In genomic region chr9:43284284-43284683, GRCm38 (mm10) we compare ENCODE assay signal across 8 mouse cellular contexts. TPM values are rescaled to one million over a fixed set of nuclear protein-coding genes. Genes with fewer than 3 reads are reported as not detected.
DNase-seq lines count a peak whose midpoint lies in the region; ATAC-seq lines count a peak whose summit lies in the region.

No protein-coding gene starts in this region.

- DNase-seq in 3134 (ENCODE audit: extremely low read depth, insufficient read length, low spot score): peak; percentile 62
- DNase-seq in adrenal gland, postnatal 4 days (ENCODE audit: low spot score in 2 of 2): peak; percentile 56 to 58
- peak; percentile 91 for DNase-seq in embryonic facial prominence, embryonic 14.5 days (ENCODE audit: low spot score)
- DNase-seq in heart, adult 9 months (ENCODE audit: low spot score in 2 of 2): peak; percentile 71 to 82
- DNase-seq in spleen, postnatal 4 days (ENCODE audit: low spot score in 2 of 2): peak; percentile 65 to 85

- no peaks in the 10 kb centered on the region for H3K36me3 ChIP-seq in embryonic facial prominence, embryonic 14.5 days (ENCODE audit: control insufficient read depth, insufficient read depth, low read length)
- no peaks in the 10 kb centered on the region for H3K36me3 ChIP-seq in kidney, embryonic 14.5 days (ENCODE audit: control insufficient read depth, insufficient read depth, low read length)
- no peaks in the 10 kb centered on the region for H3K36me3 ChIP-seq in limb, embryonic 15.5 days

- no peaks in the 10 kb centered on the region for H3K9me3 ChIP-seq in embryonic facial prominence, embryonic 14.5 days (ENCODE audit: control insufficient read depth, low read length)
- H3K9me3 ChIP-seq in kidney, embryonic 14.5 days (ENCODE audit: control insufficient read depth, low read length): no peaks in the 10 kb centered on the region
- no peaks in the 10 kb centered on the region for H3K9me3 ChIP-seq in limb, embryonic 15.5 days

- no peaks in the 10 kb centered on the region for H3K27me3 ChIP-seq in embryonic facial prominence, embryonic 14.5 days (replicated peaks; ENCODE audit: control insufficient read depth, insufficient read depth, low read length)
- H3K27me3 ChIP-seq in kidney, embryonic 14.5 days (ENCODE audit: control insufficient read depth, insufficient read depth, low read length): no peaks in the 10 kb centered on the region
- H3K27me3 ChIP-seq in limb, embryonic 15.5 days: no peaks in the 10 kb centered on the region

- WGBS in embryonic facial prominence, embryonic 14.5 days: 5% methylated on average over 6 of the region's 6 CpGs
- WGBS in kidney, embryonic 14.5 days: 5% methylated on average over 6 of the region's 6 CpGs
- WGBS in limb, embryonic 15.5 days: 4% methylated on average over 6 of the region's 6 CpGs

- no peak overlapping the region for H3K4me2 ChIP-seq in embryonic facial prominence, embryonic 14.5 days (ENCODE audit: low read depth, low read length)
- no peak overlapping the region for H3K4me2 ChIP-seq in kidney, embryonic 14.5 days (replicated peaks; ENCODE audit: low read depth, low read length)
- no peak overlapping the region for H3K4me2 ChIP-seq in limb, embryonic 15.5 days

- H3K27ac ChIP-seq in embryonic facial prominence, embryonic 14.5 days (replicated peaks; ENCODE audit: low read depth, low read length): no peak overlapping the region
- no peak overlapping the region for H3K27ac ChIP-seq in kidney, embryonic 14.5 days (ENCODE audit: low read depth, low read length)
- no peak overlapping the region for H3K27ac ChIP-seq in limb, embryonic 15.5 days

- H3K9ac ChIP-seq in embryonic facial prominence, embryonic 14.5 days (ENCODE audit: low read depth, low read length): 0 out of 2 replicates have a peak overlapping the region, but pooled peaks have one; percentile 32
- peak overlapping the region; percentile 29; the same call in 1 of the 2 replicates for H3K9ac ChIP-seq in kidney, embryonic 14.5 days (ENCODE audit: low read depth, low read length)
- no peak overlapping the region for H3K9ac ChIP-seq in limb, embryonic 15.5 days

- ATAC-seq in embryonic facial prominence, embryonic 14.5 days (ENCODE audit: low read depth): peak; percentile 92
- peak; percentile 86 for ATAC-seq in kidney, embryonic 14.5 days (ENCODE audit: low FRiP score, low TSS enrichment)
- ATAC-seq in limb, embryonic 15.5 days (ENCODE audit: insufficient number of reproducible peaks, low FRiP score, low TSS enrichment, low read depth): peak; percentile 87
- peak; percentile 64 for ATAC-seq in monocyte, adult 5-6 weeks (replicated peaks; ENCODE audit: insufficient number of reproducible peaks, low FRiP score, low TSS enrichment, poor library complexity, severe bottlenecking)

- no peak overlapping the region for H3K4me3 ChIP-seq in embryonic facial prominence, embryonic 14.5 days (ENCODE audit: low read depth, low read length)
- H3K4me3 ChIP-seq in kidney, embryonic 14.5 days (ENCODE audit: low read length): no peak overlapping the region
- no peak overlapping the region for H3K4me3 ChIP-seq in limb, embryonic 15.5 days

- no peaks in the 10 kb centered on the region for H3K4me1 ChIP-seq in embryonic facial prominence, embryonic 14.5 days (ENCODE audit: control insufficient read depth, insufficient read depth, low read length)
- no peaks in the 10 kb centered on the region; the same call in 1 of the 2 replicates for H3K4me1 ChIP-seq in kidney, embryonic 14.5 days (ENCODE audit: control insufficient read depth, insufficient read depth, low read length)
- H3K4me1 ChIP-seq in limb, embryonic 15.5 days: peaks cover 20% of the 10 kb centered on the region

RNA-seq across cellular contexts. Expression of gene Trim29, which starts 26.4 kb away (rescaled TPM):
- under 1 TPM in 1 of 2 experiments, not detected in 1; 0.25 TPM for total RNA-seq in adrenal gland, postnatal 4 days (2021)
- 37.1 and 43.5 TPM in 2 replicates for polyA plus RNA-seq in embryonic facial prominence, embryonic 14.5 days (2014; fragmentation: Nextera tagmentation; extraction: Ambion mirVana)
- 0.31 and 0.50 TPM in 2 replicates for polyA plus RNA-seq in kidney, embryonic 14.5 days (2014; fragmentation: Nextera tagmentation; extraction: Ambion mirVana)
- 177 and 186 TPM in 2 replicates for polyA plus RNA-seq in limb, embryonic 15.5 days (2015; fragmentation: Nextera tagmentation; extraction: Ambion mirVana)
- total RNA-seq in monocyte, adult 5-6 weeks (2017): not detected in 3 replicates

RNA-seq across cellular contexts. Expression of gene Oaf, which starts 44.6 kb away (rescaled TPM):
- 10 to 100 TPM; 31.6 to 32.2 TPM for total RNA-seq in adrenal gland, postnatal 4 days (2021)
- 118 and 123 TPM in 2 replicates for polyA plus RNA-seq in embryonic facial prominence, embryonic 14.5 days (2014; fragmentation: Nextera tagmentation; extraction: Ambion mirVana)
- 88.5 and 88.9 TPM in 2 replicates for polyA plus RNA-seq in kidney, embryonic 14.5 days (2014; fragmentation: Nextera tagmentation; extraction: Ambion mirVana)
- polyA plus RNA-seq in limb, embryonic 15.5 days (2015; fragmentation: Nextera tagmentation; extraction: Ambion mirVana): 78.4 and 102 TPM in 2 replicates
- total RNA-seq in monocyte, adult 5-6 weeks (2017): 0.10 to 0.43 TPM in 2 of 3 replicates, not detected in the other

Comparison
In these comparisons a context has a peak if more than half of its experiments do, and no peak if none do; other contexts are left out.
1. RNA of gene Trim29, which starts 26.4 kb away (polyA plus RNA-seq): 177 to 186 TPM in limb, embryonic 15.5 days and 37.1 to 43.5 TPM in embryonic facial prominence, embryonic 14.5 days; 0.31 to 0.50 TPM in kidney, embryonic 14.5 days; every median in the first group is over 10 times any median in the second.
2. Peak in every context shown above with its lines, with median percentiles within 50 percentile points of each other: DNase-seq and ATAC-seq.